Mouse (Mus musculus) embryonic facial prominence, embryonic 11.5 days (tissue): ENCODE results near the gene Ppp2r3c. TPM values are rescaled to one million over a fixed set of nuclear protein-coding genes. Genes with fewer than 3 reads are reported as not detected.
"Not testable (repeated sequence)": the region's sequence is repeated elsewhere in the genome, so short reads cannot be mapped to it uniquely, and the experiment has no call there.

ENCODE experiments used
- ATAC-seq: fragments of 200-750 bp; cut with Nextera tagmentation; replicated peaks from 2 replicates; pipeline ENCODE4 v1.8.0; 2017; ENCODE audit warnings: low read depth; ENCODE audit not compliant: insufficient number of reproducible peaks, low FRiP score, low TSS enrichment
- DNase-seq: peaks from one replicate; pipeline ENCODE4 v3.0.0-alpha.2; 2015; ENCODE audit warnings: low spot score
- H3K27ac ChIP-seq: fragments of 300-500 bp; sonication (generic); replicated peaks from 2 replicates; pipeline ENCODE4 v1.5.1; 2014; ENCODE audit warnings: mild to moderate bottlenecking, low read depth, low read length, control low read depth
- H3K27me3 ChIP-seq: fragments of 300-500 bp; sonication (generic); 2 replicates; pipeline ENCODE4 v1.6.1; 2014; ENCODE audit warnings: mild to moderate bottlenecking, low read length, moderate library complexity, mixed read lengths; ENCODE audit not compliant: control insufficient read depth, insufficient read depth
- H3K36me3 ChIP-seq: fragments of 300-500 bp; sonication (generic); replicated peaks from 2 replicates; pipeline ENCODE4 v1.6.1; 2014; ENCODE audit warnings: low read depth, mild to moderate bottlenecking, low read length, moderate library complexity, mixed read lengths; ENCODE audit not compliant: control insufficient read depth, insufficient read depth
- H3K4me1 ChIP-seq: fragments of 300-500 bp; sonication (generic); 2 replicates; pipeline ENCODE4 v1.6.1; 2014; ENCODE audit warnings: low read length, mixed read lengths; ENCODE audit not compliant: control insufficient read depth, insufficient read depth
- H3K4me2 ChIP-seq: fragments of 300-500 bp; sonication (generic); 2 replicates; pipeline ENCODE4 v1.6.1; 2014; ENCODE audit warnings: low read depth, mild to moderate bottlenecking, control low read depth, low read length, moderate library complexity
- H3K4me3 ChIP-seq: fragments of 300-500 bp; sonication (generic); 2 replicates; pipeline ENCODE4 v1.5.1; 2014; ENCODE audit warnings: low read depth, low read length, control low read depth
- H3K9ac ChIP-seq: fragments of 300-500 bp; sonication (generic); replicated peaks from 2 replicates; pipeline ENCODE4 v1.6.1; 2014; ENCODE audit warnings: mild to moderate bottlenecking, control low read depth, low read length
- H3K9me3 ChIP-seq: fragments of 300-500 bp; sonication (generic); replicated peaks from 2 replicates; pipeline ENCODE4 v1.6.1; 2016; ENCODE audit warnings: mild to moderate bottlenecking, low read length, inconsistent platforms, mixed read lengths; ENCODE audit not compliant: control insufficient read depth
- WGBS: fragments of 180-500 bp; shearing (Covaris S2); extraction: QIAGEN DNeasy Blood & Tissue Kit; methylation state at CpG from one replicate; pipeline ENCODE4 v1.1.7; 2014; 5-methylcytosine and 5-hydroxymethylcytosine counted together
- polyA plus RNA-seq: library from polyadenylated mRNA; unstranded; fragments of >200 nt; fragmentation: Nextera tagmentation; extraction: Ambion mirVana; gene quantifications from 2 replicates; pipeline ENCODE4 v1.2.1, GENCODE M21; 2014

Gene Ppp2r3c
- polyA plus RNA-seq, 1 experiment from 2014 or later: 31.0 TPM

GRCm38 (mm10) chr12:55306371-55306770, 3.6 kb upstream of the Ppp2r3c start:
- no peak for DNase-seq
- WGBS: 92% methylated on average over 4 of the region's 4 CpGs

GRCm38 (mm10) chr12:55301472-55302300, 1.1 kb downstream of the Ppp2r3c start:
- 49% methylated on average over 11 of the region's 11 CpGs for WGBS
- H3K9me3 ChIP-seq: no peaks in the 10 kb centered on the region
- H3K27ac ChIP-seq: peak overlapping the region; percentile 57; the same call in 1 of the 2 replicates
- peak; percentile 27 for DNase-seq
- peak overlapping the region; percentile 59 for H3K4me3 ChIP-seq
- peak overlapping the region; percentile 80 for H3K9ac ChIP-seq
- no peak for ATAC-seq
- H3K4me2 ChIP-seq: peak overlapping the region; percentile 60
- H3K36me3 ChIP-seq: peaks cover 4% of the 10 kb centered on the region; the same call in 1 of the 2 replicates
- H3K4me1 ChIP-seq: no peaks in the 10 kb centered on the region
- no peaks in the 10 kb centered on the region for H3K27me3 ChIP-seq

More at GRCm38 (mm10) chr12:55306371-55306770, 3.6 kb upstream of the Ppp2r3c start:
- Histone ChIP-seq H3K36me3 (no peaks in the 10 kb centered on the region), H3K4me3 (no peak overlapping the region), H3K9me3 (no peaks in the 10 kb centered on the region), H3K27me3 (no peaks in the 10 kb centered on the region), H3K4me1 (no peaks in the 10 kb centered on the region), H3K4me2 (no peak overlapping the region), H3K27ac (no peak overlapping the region), H3K9ac (no peak overlapping the region)
- no peak for ATAC-seq

GRCm38 (mm10) chr12:55300820-55301351, 1.9 kb downstream of the Ppp2r3c start:
- Histone ChIP-seq H3K4me2 (no peak overlapping the region; the same call in 1 of the 2 replicates), H3K4me1 (no peaks in the 10 kb centered on the region), H3K9ac (no peak overlapping the region), H3K36me3 (peaks cover 5% of the 10 kb centered on the region; the same call in 1 of the 2 replicates), H3K4me3 (no peak overlapping the region), H3K27me3 (no peaks in the 10 kb centered on the region), H3K9me3 (no peaks in the 10 kb centered on the region), H3K27ac (no peak overlapping the region)
- no peak for DNase-seq
- ATAC-seq: no peak
- 82% methylated on average over 3 of the region's 3 CpGs for WGBS

GRCm38 (mm10) chr12:55299336-55299735, 3.5 kb downstream of the Ppp2r3c start, which contains the start of gene 1110008L16Rik:
Gene 1110008L16Rik (plus strand): TSS chr12:55299577.
- H3K27me3 ChIP-seq: no peaks in the 10 kb centered on the region
- H3K36me3 ChIP-seq: peaks cover 6% of the 10 kb centered on the region
- DNase-seq (no peak), ATAC-seq (no peak)
- no peaks in the 10 kb centered on the region for H3K9me3 ChIP-seq
- no peaks in the 10 kb centered on the region for H3K4me1 ChIP-seq
- no peak within 1 kb of the TSS for H3K4me2 ChIP-seq
- no peak within 1 kb of the TSS for H3K27ac ChIP-seq
- H3K4me3 ChIP-seq: no peak within 1 kb of the TSS
- 76% methylated on average over 5 of the region's 5 CpGs for WGBS
- H3K9ac ChIP-seq: no peak within 1 kb of the TSS

- DNase-seq (no peak), ATAC-seq (no peak)
- no peak overlapping the region for H3K4me2 ChIP-seq
- H3K27ac ChIP-seq: no peak overlapping the region
- no peak overlapping the region for H3K4me3 ChIP-seq
- H3K9me3 ChIP-seq: no peaks in the 10 kb centered on the region
- H3K36me3 ChIP-seq: peaks cover 9% of the 10 kb centered on the region
- H3K9ac ChIP-seq: no peak overlapping the region
- H3K4me1 ChIP-seq: no peaks in the 10 kb centered on the region
- no peaks in the 10 kb centered on the region for H3K27me3 ChIP-seq
- WGBS: 94% methylated on average over 9 of the region's 9 CpGs
Observed at GRCm38 (mm10) chr12:55298112-55298511, 4.7 kb downstream of the Ppp2r3c start.

GRCm38 (mm10) chr12:55277583-55277982, 25.2 kb downstream of the Ppp2r3c start:
- WGBS: 82% methylated on average over 2 of the region's 6 CpGs
- H3K9ac ChIP-seq, H3K4me3 ChIP-seq, DNase-seq, ATAC-seq, H3K36me3 ChIP-seq, H3K27me3 ChIP-seq, H3K4me2 ChIP-seq, H3K9me3 ChIP-seq, H3K27ac ChIP-seq, H3K4me1 ChIP-seq: not testable (repeated sequence)

GRCm38 (mm10) chr12:55272243-55272642, 30.6 kb downstream of the Ppp2r3c start:
- ATAC-seq (no peak), DNase-seq (peak; percentile 11)
- Histone ChIP-seq H3K36me3 (no peaks in the 10 kb centered on the region), H3K27me3 (no peaks in the 10 kb centered on the region), H3K9me3 (no peaks in the 10 kb centered on the region), H3K4me3 (no peak overlapping the region), H3K4me2 (no peak overlapping the region), H3K4me1 (no peaks in the 10 kb centered on the region), H3K9ac (no peak overlapping the region), H3K27ac (no peak overlapping the region)
- WGBS: 85% methylated on average over 3 of the region's 3 CpGs

GRCm38 (mm10) chr12:55263385-55263784, 39.4 kb downstream of the Ppp2r3c start:
- not testable (repeated sequence) for H3K4me3 ChIP-seq, DNase-seq, H3K36me3 ChIP-seq, H3K9me3 ChIP-seq, H3K9ac ChIP-seq, H3K27me3 ChIP-seq, ATAC-seq, H3K27ac ChIP-seq, H3K4me1 ChIP-seq, H3K4me2 ChIP-seq
- no CpG with 5 or more reads among the region's 5 CpGs for WGBS
